ENCODE assay signal across 9 mouse cellular contexts in the genomic region with DNA sequence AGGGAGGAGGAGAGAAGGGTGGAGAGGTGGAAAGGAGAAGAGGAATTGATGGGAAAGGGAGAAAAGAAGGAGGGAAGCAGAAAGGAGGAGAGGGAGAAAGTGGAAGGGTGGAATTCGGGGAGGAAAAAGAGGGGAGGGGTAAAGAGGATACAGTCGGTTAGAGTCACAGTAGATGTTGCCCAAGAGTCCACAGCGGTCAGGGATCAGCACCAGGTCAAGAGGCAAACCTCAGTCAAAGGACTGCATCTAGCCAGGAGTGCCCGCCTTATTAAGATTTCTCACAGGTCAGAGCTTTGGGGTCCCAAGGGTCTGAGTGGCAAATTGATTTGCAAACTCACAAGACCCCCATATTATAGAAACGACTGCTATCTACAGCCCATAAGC. TPM values are rescaled to one million over a fixed set of nuclear protein-coding genes. Genes with fewer than 3 reads are reported as not detected.
DNase-seq lines count a peak whose midpoint lies in the region; ATAC-seq and TF ChIP-seq lines count a peak whose summit lies in the region.
"Had no signal": no experiment of that assay in that cellular context is flagged by ENCODE, and none has a peak within 500 bp of the region (broad histone marks: within the 10 kb centered on the region; RNA-seq: fewer than 3 reads in every experiment).

No protein-coding gene starts in this region.

- no peak for TF ChIP-seq POLR2A in kidney, adult 2 months (IDR thresholded peaks at IDR 0.05; ENCODE audit: low read depth, low read length)
- TF ChIP-seq POLR2A in bone marrow macrophage, adult 2 months (IDR thresholded peaks at IDR 0.05; ENCODE audit: borderline replicate concordance, low read depth, low read length): no peak

- peak; percentile 7 for DNase-seq in kidney, adult 2 months
- DNase-seq in kidney, adult 18-20 months: no peak
- DNase-seq in hindbrain, embryonic 11.5 days (ENCODE audit: low spot score): no peak
- no peak for DNase-seq in urinary bladder, postnatal 10 days (ENCODE audit: low spot score)
- DNase-seq in cerebellum, adult 11-12 months: no peak
- no peak for DNase-seq in right cerebral cortex, postnatal 36 days (ENCODE audit: low spot score in 2 of 2)

- H3K4me2 ChIP-seq in hindbrain, embryonic 11.5 days (replicated peaks; ENCODE audit: low read depth, low read length): peak overlapping the region; percentile 41
- H3K4me2 ChIP-seq in midbrain, embryonic 12.5 days (replicated peaks): peak overlapping the region; percentile 66

- no peaks in the 10 kb centered on the region for H3K4me1 ChIP-seq in kidney, adult 2 months (ENCODE audit: control insufficient read depth, insufficient read depth, low read length)
- H3K4me1 ChIP-seq in bone marrow macrophage, adult 2 months (ENCODE audit: control insufficient read depth, insufficient read depth, low read length): peaks cover 22% of the 10 kb centered on the region
- H3K4me1 ChIP-seq in hindbrain, embryonic 11.5 days (replicated peaks; ENCODE audit: control insufficient read depth, insufficient read depth, low read length): 0 out of 2 replicates have a peak, but pooled peaks cover 2% of the 10 kb centered on the region
- H3K4me1 ChIP-seq in midbrain, embryonic 12.5 days: peaks cover 7% of the 10 kb centered on the region; the same call in 1 of the 2 replicates

- peak overlapping the region; percentile 64; the same call in 1 of the 2 replicates for H3K27ac ChIP-seq in kidney, adult 2 months (ENCODE audit: insufficient read depth, low read depth, low read length)
- H3K27ac ChIP-seq in bone marrow macrophage, adult 2 months (ENCODE audit: insufficient read depth, low read depth, low read length): no peak overlapping the region
- H3K27ac ChIP-seq in hindbrain, embryonic 11.5 days (ENCODE audit: low read depth, low read length): no peak overlapping the region
- no peak overlapping the region for H3K27ac ChIP-seq in midbrain, embryonic 12.5 days (replicated peaks)

- H3K4me3 ChIP-seq in kidney, adult 2 months (ENCODE audit: insufficient read depth, low read depth, low read length): peak overlapping the region; percentile 94
- peak overlapping the region; percentile 89 for H3K4me3 ChIP-seq in bone marrow macrophage, adult 2 months (ENCODE audit: insufficient read depth, low read length)
- H3K4me3 ChIP-seq in hindbrain, embryonic 11.5 days (ENCODE audit: low read depth, low read length): peak overlapping the region; percentile 86
- peak overlapping the region; percentile 87 for H3K4me3 ChIP-seq in midbrain, embryonic 12.5 days

- peak; percentile 76 for ATAC-seq in hindbrain, embryonic 11.5 days (ENCODE audit: low FRiP score)
- peak; percentile 70 for ATAC-seq in midbrain, embryonic 12.5 days (ENCODE audit: low FRiP score, low read depth)

- no peaks in the 10 kb centered on the region for H3K9me3 ChIP-seq in hindbrain, embryonic 11.5 days (ENCODE audit: control insufficient read depth, low read length)
- no peaks in the 10 kb centered on the region for H3K9me3 ChIP-seq in midbrain, embryonic 12.5 days

- WGBS in kidney, adult 2 months: 24% methylated on average over 5 of the region's 5 CpGs
- 17% methylated on average over 5 of the region's 5 CpGs for WGBS in hindbrain, embryonic 11.5 days
- 22% methylated on average over 5 of the region's 5 CpGs for WGBS in midbrain, embryonic 12.5 days

- peak overlapping the region; percentile 70 for H3K9ac ChIP-seq in hindbrain, embryonic 11.5 days (ENCODE audit: low read depth, low read length)
- H3K9ac ChIP-seq in midbrain, embryonic 12.5 days (replicated peaks): peak overlapping the region; percentile 77

- no peak for TF ChIP-seq CTCF in kidney, adult 2 months (conservative IDR thresholded peaks at IDR 0.05; ENCODE audit: insufficient read depth, insufficient read length, low read depth, low read length)
- no peak for TF ChIP-seq CTCF in bone marrow macrophage, adult 2 months (IDR thresholded peaks at IDR 0.05; ENCODE audit: low read depth, low read length)

- no peaks in the 10 kb centered on the region for H3K27me3 ChIP-seq in kidney, adult 2 months (replicated peaks; ENCODE audit: control insufficient read depth, insufficient read depth, low read length)
- H3K27me3 ChIP-seq in hindbrain, embryonic 11.5 days (ENCODE audit: control insufficient read depth, insufficient read depth, low read length): no peaks in the 10 kb centered on the region
- no peaks in the 10 kb centered on the region; the same call in 1 of the 2 replicates for H3K27me3 ChIP-seq in midbrain, embryonic 12.5 days

- H3K36me3 ChIP-seq in kidney, adult 2 months (ENCODE audit: control insufficient read depth, insufficient read depth, low read length): no peaks in the 10 kb centered on the region
- no peaks in the 10 kb centered on the region for H3K36me3 ChIP-seq in hindbrain, embryonic 11.5 days (ENCODE audit: control insufficient read depth, insufficient read depth, low read length)
- no peaks in the 10 kb centered on the region for H3K36me3 ChIP-seq in midbrain, embryonic 12.5 days

RNA-seq across cellular contexts. Expression of a gene that starts 0.2 kb away (rescaled TPM):
- polyA plus RNA-seq in kidney, adult 2 months (2012; rRNA removed): 0.04 and 0.08 TPM in 2 replicates
- not detected in 2 replicates for polyA plus RNA-seq in bone marrow macrophage, adult 2 months (2012; ENCODE audit: insufficient read depth, insufficient read length, missing spikeins)
- not detected in 2 replicates for polyA plus RNA-seq in hindbrain, embryonic 11.5 days (2014; fragmentation: Nextera tagmentation; extraction: Ambion mirVana)
- 0.13 TPM in 2 replicates for polyA plus RNA-seq in midbrain, embryonic 12.5 days (2016; fragmentation: Nextera tagmentation; extraction: Ambion mirVana)

RNA-seq across cellular contexts. Expression of a gene that starts 0.3 kb away (rescaled TPM):
- polyA plus RNA-seq in kidney, adult 2 months (2012; rRNA removed): 9.1 and 10.2 TPM in 2 replicates
- 27.2 and 29.5 TPM in 2 replicates for polyA plus RNA-seq in bone marrow macrophage, adult 2 months (2012; ENCODE audit: insufficient read depth, insufficient read length, missing spikeins)
- polyA plus RNA-seq in hindbrain, embryonic 11.5 days (2014; fragmentation: Nextera tagmentation; extraction: Ambion mirVana): 41.2 and 45.8 TPM in 2 replicates
- 45.6 and 46.2 TPM in 2 replicates for polyA plus RNA-seq in midbrain, embryonic 12.5 days (2016; fragmentation: Nextera tagmentation; extraction: Ambion mirVana)

RNA-seq across cellular contexts. Expression of a gene that starts 26.7 kb away (rescaled TPM):
- polyA plus RNA-seq in kidney, adult 2 months (2012; rRNA removed): 0.12 TPM in 1 of 2 replicates, not detected in the other
- polyA plus RNA-seq in bone marrow macrophage, adult 2 months (2012; ENCODE audit: insufficient read depth, insufficient read length, missing spikeins): not detected in 2 replicates
- 0.25 TPM in 1 of 2 replicates, not detected in the other for polyA plus RNA-seq in hindbrain, embryonic 11.5 days (2014; fragmentation: Nextera tagmentation; extraction: Ambion mirVana)
- 0.24 TPM in 1 of 2 replicates, not detected in the other for polyA plus RNA-seq in midbrain, embryonic 12.5 days (2016; fragmentation: Nextera tagmentation; extraction: Ambion mirVana)
- polyA plus RNA-seq: activated CD4-positive, CD25-positive, alpha-beta regulatory T cell, adult 4 months had no signal
